Mouse (Mus musculus) CH12.LX (cell line): Measurements from ENCODE around the gene Alyref. TPM values are rescaled to one million over a fixed set of nuclear protein-coding genes. Genes with fewer than 3 reads are reported as not detected.

Experiments
- DNase-seq: peaks from one replicate; pipeline ENCODE4 v3.0.0-alpha.2; 2013; ENCODE audit errors: extremely low read depth
- H3K27ac ChIP-seq: 2 replicates; pipeline ENCODE4 v1.5.1; 2012; ENCODE audit warnings: low read depth, mild to moderate bottlenecking, control low read depth, moderate library complexity; ENCODE audit not compliant: insufficient read depth
- H3K27me3 ChIP-seq: replicated peaks from 2 replicates; pipeline ENCODE3; 2012; ENCODE audit warnings: inconsistent platforms
- H3K36me3 ChIP-seq, 2 experiments: replicated peaks in 1 of 2; 2 replicates each; pipeline versions ENCODE3 to v1.6.1; 2012; ENCODE audit warnings: inconsistent platforms in 1 of 2, low read length in 1 of 2, mild to moderate bottlenecking in 1 of 2, mixed read lengths in 1 of 2, moderate library complexity in 1 of 2; ENCODE audit not compliant: control insufficient read depth in 1 of 2, insufficient read depth in 1 of 2
- H3K4me1 ChIP-seq, 2 experiments: 2 replicates each; pipeline ENCODE4 v1.6.1; 2012; ENCODE audit warnings: inconsistent platforms in 1 of 2, moderate library complexity in 1 of 2; ENCODE audit not compliant: insufficient read depth in 2 of 2, control insufficient read depth in 1 of 2
- H3K4me2 ChIP-seq: 2 replicates; pipeline ENCODE4 v1.6.1; 2012; ENCODE audit warnings: low read depth, mild to moderate bottlenecking, control low read depth; ENCODE audit not compliant: poor library complexity, insufficient read depth, severe bottlenecking
- H3K4me3 ChIP-seq, 3 experiments: fragments of 150-350 bp in 1 of 3; sonication (generic) in 1 of 3; replicated peaks in 1 of 3; 2 replicates each; pipeline versions ENCODE3 to v1.5.1; 2011 to 2012; ENCODE audit warnings: low read depth in 2 of 3, low read length in 2 of 3, mild to moderate bottlenecking in 2 of 3, moderate library complexity in 2 of 3, control low read depth in 1 of 3, improper control_type of control experiment in 1 of 3, inconsistent platforms in 1 of 3, mixed read lengths in 1 of 3; ENCODE audit not compliant: poor library complexity in 1 of 3
- H3K79me2 ChIP-seq: replicated peaks from 2 replicates; pipeline ENCODE4 v1.6.1; 2012; ENCODE audit warnings: mild to moderate bottlenecking, moderate library complexity; ENCODE audit not compliant: control insufficient read depth, poor library complexity, insufficient read depth, severe bottlenecking; ENCODE audit errors: extremely low read depth
- H3K9ac ChIP-seq: 2 replicates; pipeline ENCODE4 v1.6.1; 2012; ENCODE audit warnings: low read depth, mild to moderate bottlenecking, control low read depth, moderate library complexity; ENCODE audit not compliant: insufficient read depth
- H3K9me3 ChIP-seq: replicated peaks from 2 replicates; pipeline ENCODE3; 2012; ENCODE audit warnings: low read length, inconsistent platforms, mixed read lengths
- CHD1 ChIP-seq: IDR thresholded peaks from 2 replicates; pipeline ENCODE4 v1.6.1; 2012; ENCODE audit warnings: low read depth, low read length, improper control_type of control experiment, inconsistent platforms
- CTCF ChIP-seq, 2 experiments: IDR thresholded peaks in 1 of 2; conservative IDR thresholded peaks in 1 of 2; 2 replicates each; pipeline ENCODE4 v1.5.1; 2011 to 2012; ENCODE audit warnings: low read depth in 2 of 2, low read length in 2 of 2, improper control_type of control experiment in 1 of 2, inconsistent platforms in 1 of 2, mild to moderate bottlenecking in 1 of 2, moderate library complexity in 1 of 2
- ELF1 ChIP-seq: IDR thresholded peaks from 2 replicates; pipeline ENCODE4 v1.6.1; 2014; ENCODE audit warnings: low read depth, mild to moderate bottlenecking, inconsistent platforms, low read length, improper control_type of control experiment
- EP300 ChIP-seq: IDR thresholded peaks from 2 replicates; pipeline ENCODE4 v1.6.1; 2011; ENCODE audit warnings: low read length, improper control_type of control experiment
- JUN ChIP-seq: IDR thresholded peaks from 2 replicates; pipeline ENCODE4 v1.6.1; 2011; ENCODE audit warnings: low read depth, mild to moderate bottlenecking, low read length, improper control_type of control experiment, moderate library complexity; ENCODE audit not compliant: insufficient read depth
- JUND ChIP-seq: conservative IDR thresholded peaks from 2 replicates; pipeline ENCODE4 v1.6.1; 2011; ENCODE audit warnings: low read depth, low read length, improper control_type of control experiment
- KAT2A ChIP-seq: IDR thresholded peaks from 2 replicates; pipeline ENCODE4 v1.6.1; 2012; ENCODE audit warnings: low read length, improper control_type of control experiment, inconsistent platforms; ENCODE audit not compliant: insufficient replicate concordance
- MAFK ChIP-seq: IDR thresholded peaks from 2 replicates; pipeline ENCODE4 v1.6.1; 2011; ENCODE audit warnings: low read length, improper control_type of control experiment; ENCODE audit not compliant: insufficient replicate concordance
- MAZ ChIP-seq: IDR thresholded peaks from 2 replicates; pipeline ENCODE4 v1.6.1; 2012; ENCODE audit warnings: low read depth, mild to moderate bottlenecking, inconsistent platforms, low read length, improper control_type of control experiment, moderate library complexity
- MXI1 ChIP-seq: IDR thresholded peaks from 2 replicates; pipeline ENCODE4 v1.6.1; 2011; ENCODE audit warnings: mild to moderate bottlenecking, low read depth, low read length, improper control_type of control experiment
- MYC ChIP-seq: IDR thresholded peaks from 2 replicates; pipeline ENCODE4 v1.6.1; 2011; ENCODE audit warnings: low read depth, mild to moderate bottlenecking, improper control_type of control experiment, low read length
- NRF1 ChIP-seq: IDR thresholded peaks from 2 replicates; pipeline ENCODE4 v1.6.1; 2014; ENCODE audit warnings: low read depth, mild to moderate bottlenecking, inconsistent platforms, low read length, improper control_type of control experiment, moderate library complexity
- POLR2A ChIP-seq: IDR thresholded peaks from 2 replicates; pipeline ENCODE4 v1.6.1; 2011; ENCODE audit warnings: low read depth, mild to moderate bottlenecking, improper control_type of control experiment, low read length
- RAD21 ChIP-seq: IDR thresholded peaks from 2 replicates; pipeline ENCODE4 v1.6.1; 2011; ENCODE audit warnings: low read depth, mild to moderate bottlenecking, low read length, improper control_type of control experiment, moderate library complexity
- RCOR1 ChIP-seq: conservative IDR thresholded peaks from 2 replicates; pipeline ENCODE4 v1.6.1; 2012; ENCODE audit warnings: low read depth, mild to moderate bottlenecking, inconsistent platforms, low read length, improper control_type of control experiment
- SIN3A ChIP-seq: IDR thresholded peaks from 2 replicates; pipeline ENCODE4 v1.6.1; 2012; ENCODE audit warnings: low read length, improper control_type of control experiment, inconsistent platforms
- TBP ChIP-seq: conservative IDR thresholded peaks from 2 replicates; pipeline ENCODE4 v1.6.1; 2011; ENCODE audit warnings: low read depth, low read length, improper control_type of control experiment
- TCF12 ChIP-seq: IDR thresholded peaks from 2 replicates; pipeline ENCODE4 v1.6.1; 2014; ENCODE audit warnings: low read depth, mild to moderate bottlenecking, inconsistent platforms, low read length, improper control_type of control experiment
- UBTF ChIP-seq: IDR thresholded peaks from 2 replicates; pipeline ENCODE4 v1.6.1; 2012; ENCODE audit warnings: low read depth, mild to moderate bottlenecking, inconsistent platforms, low read length, improper control_type of control experiment, moderate library complexity
- USF2 ChIP-seq: conservative IDR thresholded peaks from 2 replicates; pipeline ENCODE4 v1.6.1; 2011; ENCODE audit warnings: low read depth, low read length, improper control_type of control experiment
- ZC3H11A ChIP-seq: IDR thresholded peaks from 2 replicates; pipeline ENCODE4 v1.6.1; 2012; ENCODE audit warnings: low read depth, mild to moderate bottlenecking, inconsistent platforms, low read length, improper control_type of control experiment
- ZKSCAN1 ChIP-seq: IDR thresholded peaks from 2 replicates; pipeline ENCODE4 v1.6.1; 2012; ENCODE audit warnings: low read depth, inconsistent platforms, low read length, improper control_type of control experiment, borderline replicate concordance
- ZNF384 ChIP-seq: IDR thresholded peaks from 2 replicates; pipeline ENCODE4 v1.6.1; 2012; ENCODE audit warnings: low read depth, low read length, improper control_type of control experiment, inconsistent platforms
- dilution Hi-C: fragments of 300-500 bp; cut with MboI; formaldehyde crosslinking; loops from 2 replicates; pipeline ENCODE4 v1.14.3; 2020; ENCODE audit warnings: low sequenced_read_pairs; ENCODE audit not compliant: extremely low pct_unique_long_range_greater_than_20kb, extremely low pct_ligation_motif_present
- in situ Hi-C: fragments of 300-500 bp; cut with MboI; formaldehyde crosslinking; loops from 3 replicates; pipeline ENCODE4 v1.14.3; 2019; ENCODE audit warnings: low sequenced_read_pairs, low pct_ligation_motif_present, low pct_unique_long_range_greater_than_20kb, mixed read lengths
- polyA plus RNA-seq: library from polyadenylated mRNA; unstranded; fragments of >175 nt; gene quantifications from 2 replicates; pipeline ENCODE4 v1.2.1, GENCODE M21; 2012; ENCODE audit warnings: low read depth; ENCODE audit not compliant: insufficient read length
- total RNA-seq, 2 experiments: library from RNA; depleted of rRNA; stranded (reverse); fragments of 300-350 nt in 1 of 2; fragments of >200 nt in 1 of 2; gene quantifications; 2 replicates each; pipeline ENCODE4 v1.2.3; 2012 to 2014

Alyref gene
- total and polyA plus RNA-seq, 3 experiments: 358 to 582 (median 451) TPM

GRCm38 (mm10) chr11:120581490-120582267 is 16.5 kb downstream of the Alyref start, which contains the start of gene Arhgdia (continued):
- TF ChIP-seq EP300: no peak
- TF ChIP-seq ZC3H11A: no peak
- TF ChIP-seq POLR2A: peak; percentile 84
- TF ChIP-seq JUN: no peak
- peak; percentile 100 for TF ChIP-seq ELF1
- 0 out of 2 replicates have a peak, but pooled peaks have one; percentile 88 for TF ChIP-seq CHD1
- TF ChIP-seq CTCF (conservative IDR thresholded peaks at IDR 0.05 in 1 of 2, IDR thresholded peaks at IDR 0.05 in 1 of 2; ENCODE audit: low read depth in 2 of 2, low read length in 2 of 2): peak in 1 of 2 experiments; percentile 54; a peak in 2 of 4 replicates
- TF ChIP-seq, all 38 proteins: peak for 25

DNA sequence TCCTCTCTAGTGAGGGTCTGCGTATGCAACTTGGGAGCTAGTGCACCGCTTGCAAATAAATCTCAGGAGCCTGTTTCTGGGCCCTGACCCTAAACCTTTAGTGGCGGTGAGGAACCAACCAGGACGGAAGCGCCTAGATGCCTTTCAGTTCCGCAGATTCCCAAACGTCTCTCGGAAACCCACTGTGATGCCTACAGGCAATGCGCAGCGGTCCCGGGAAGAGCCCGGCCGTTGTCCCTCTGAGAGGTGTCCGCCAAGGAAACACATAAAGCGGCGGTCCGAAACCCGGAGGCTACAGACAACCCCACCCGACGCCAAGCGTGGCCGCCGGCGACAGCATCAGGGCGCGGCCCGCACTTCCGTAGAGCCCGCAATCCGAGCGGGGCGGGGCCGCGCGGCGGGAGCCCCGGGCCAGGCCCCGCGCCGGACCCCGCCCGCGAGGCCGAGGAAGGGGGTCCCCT is 17.3 kb downstream of the Alyref start:
- no peaks in the 10 kb centered on the region for H3K27me3 ChIP-seq
- H3K4me1 ChIP-seq: peaks cover 11 to 53% of the 10 kb centered on the region in 2 experiments
- dilution Hi-C loops (no loop called here), in situ Hi-C loops (no loop called here)
- peak; percentile 67; the same call in 1 of the 2 replicates for TF ChIP-seq SIN3A
- 0 out of 2 replicates have a peak, but pooled peaks have one; percentile 32 for TF ChIP-seq CHD1
- TF ChIP-seq POLR2A: no peak
- H3K36me3 ChIP-seq: peaks cover 44 to 64% of the 10 kb centered on the region in 2 experiments
- H3K4me3 ChIP-seq: peak overlapping the region; percentile 77 to 99 (median 85)
- H3K4me2 ChIP-seq: peak overlapping the region; percentile 95
- H3K9me3 ChIP-seq: peaks cover 4% of the 10 kb centered on the region
- H3K27ac ChIP-seq: peak overlapping the region; percentile 27; the same call in 1 of the 2 replicates
- H3K9ac ChIP-seq: peak overlapping the region; percentile 93
- DNase-seq: no peak
- peaks cover 27% of the 10 kb centered on the region for H3K79me2 ChIP-seq

- dilution Hi-C loops: no loop called here
- Histone ChIP-seq H3K27me3 (no peaks in the 10 kb centered on the region), H3K9me3 (peaks cover 4% of the 10 kb centered on the region), H3K4me3 (peak overlapping the region; percentile 77 to 99 (median 85)), H3K4me2 (peak overlapping the region; percentile 95), H3K27ac (peak overlapping the region; percentile 27; the same call in 1 of the 2 replicates), H3K36me3 (peaks cover 39 to 58% of the 10 kb centered on the region in 2 experiments), H3K9ac (peak overlapping the region; percentile 93), H3K4me1 (peaks cover 11 to 56% of the 10 kb centered on the region in 2 experiments), H3K79me2 (peaks cover 27% of the 10 kb centered on the region)
- DNase-seq: peak; percentile 59
- no peak for TF ChIP-seq UBTF
- TF ChIP-seq TCF12: no peak
- no peak for TF ChIP-seq MYC
- no peak for TF ChIP-seq MAFK
- no peak for TF ChIP-seq NRF1
- no peak for TF ChIP-seq JUND
- no peak for TF ChIP-seq SIN3A
- TF ChIP-seq USF2: no peak
- no peak for TF ChIP-seq ZKSCAN1
- TF ChIP-seq RAD21: no peak
- TF ChIP-seq RCOR1: no peak
- TF ChIP-seq KAT2A: no peak
- no peak for TF ChIP-seq ZNF384
- no peak for TF ChIP-seq JUN
- TF ChIP-seq MXI1: no peak
- no peak for TF ChIP-seq MAZ
- TF ChIP-seq TBP: no peak
- in situ Hi-C loops: no loop called here
Observed at GRCm38 (mm10) chr11:120580190-120580589, 18.0 kb downstream of the Alyref start.
